In genomic region chr3:154647443-154647780, GRCm38 (mm10) we compare ENCODE assay signal across 9 mouse cellular contexts. TPM values are rescaled to one million over a fixed set of nuclear protein-coding genes. Genes with fewer than 3 reads are reported as not detected.
DNase-seq lines count a peak whose midpoint lies in the region; ATAC-seq and TF ChIP-seq lines count a peak whose summit lies in the region.
"Had no signal": no experiment of that assay in that cellular context is flagged by ENCODE, and none has a peak within 500 bp of the region (broad histone marks: within the 10 kb centered on the region; RNA-seq: fewer than 3 reads in every experiment).

No protein-coding gene starts in this region.

- no peaks in the 10 kb centered on the region for H3K9me3 ChIP-seq in lung, postnatal 0 days (ENCODE audit: low read length)
- H3K9me3 ChIP-seq in limb, embryonic 15.5 days: no peaks in the 10 kb centered on the region
- no peaks in the 10 kb centered on the region for H3K9me3 ChIP-seq in stomach, embryonic 16.5 days (replicated peaks; ENCODE audit: control insufficient read depth, low read length)

- H3K4me2 ChIP-seq in lung, postnatal 0 days (replicated peaks; ENCODE audit: low read depth, low read length): peak overlapping the region; percentile 54
- peak overlapping the region; percentile 45 for H3K4me2 ChIP-seq in limb, embryonic 15.5 days
- H3K4me2 ChIP-seq in stomach, embryonic 16.5 days (ENCODE audit: low read depth, low read length): peak overlapping the region; percentile 48

- intact Hi-C loops in left cerebral cortex, postnatal 25 days (cut with DNase I): no loop called here

- TF ChIP-seq CTCF in lung, postnatal 0 days (IDR thresholded peaks at IDR 0.05): no peak
- TF ChIP-seq CTCF in lung, adult 2 months (IDR thresholded peaks at IDR 0.05; ENCODE audit: insufficient read depth, low read length): no peak

- 40% methylated on average over 7 of the region's 7 CpGs for WGBS in lung, postnatal 0 days
- WGBS in lung, adult 2 months: 44% methylated on average over 7 of the region's 7 CpGs
- WGBS in limb, embryonic 15.5 days: 46% methylated on average over 7 of the region's 7 CpGs
- WGBS in stomach, embryonic 16.5 days: 44% methylated on average over 7 of the region's 7 CpGs

- no peak overlapping the region for H3K9ac ChIP-seq in lung, postnatal 0 days (replicated peaks; ENCODE audit: low read depth)
- H3K9ac ChIP-seq in limb, embryonic 15.5 days: no peak overlapping the region
- peak overlapping the region; percentile 52; the same call in 1 of the 2 replicates for H3K9ac ChIP-seq in stomach, embryonic 16.5 days (ENCODE audit: low read length)

- 0 out of 2 replicates have a peak, but pooled peaks cover 4% of the 10 kb centered on the region for H3K27me3 ChIP-seq in lung, postnatal 0 days (replicated peaks; ENCODE audit: insufficient read depth, low read length)
- H3K27me3 ChIP-seq in limb, embryonic 15.5 days: peaks cover 24% of the 10 kb centered on the region
- peaks cover 4% of the 10 kb centered on the region; the same call in 1 of the 2 replicates for H3K27me3 ChIP-seq in stomach, embryonic 16.5 days (ENCODE audit: control insufficient read depth, insufficient read depth, low read length)

- peak overlapping the region; percentile 22; the same call in 1 of the 2 replicates for H3K4me3 ChIP-seq in lung, postnatal 0 days (ENCODE audit: low read depth, low read length)
- no peak overlapping the region for H3K4me3 ChIP-seq in lung, adult 2 months (replicated peaks; ENCODE audit: extremely low read depth, low read depth, low read length)
- H3K4me3 ChIP-seq in limb, embryonic 15.5 days: peak overlapping the region; percentile 33
- peak overlapping the region; percentile 40 for H3K4me3 ChIP-seq in stomach, embryonic 16.5 days (replicated peaks; ENCODE audit: low read length)

- H3K36me3 ChIP-seq in lung, postnatal 0 days (ENCODE audit: insufficient read depth, low read length): no peaks in the 10 kb centered on the region
- no peaks in the 10 kb centered on the region for H3K36me3 ChIP-seq in limb, embryonic 15.5 days
- H3K36me3 ChIP-seq in stomach, embryonic 16.5 days (ENCODE audit: control insufficient read depth, insufficient read depth, low read length): no peaks in the 10 kb centered on the region

- ATAC-seq in frontal cortex, adult (ENCODE audit: low TSS enrichment): 0 out of 2 replicates have a peak, but pooled peaks have one; percentile 7
- ATAC-seq in lung, postnatal 0 days: no peak
- no peak for ATAC-seq in limb, embryonic 15.5 days (ENCODE audit: insufficient number of reproducible peaks, low FRiP score, low TSS enrichment, low read depth)
- no peak for ATAC-seq in stomach, embryonic 16.5 days (ENCODE audit: insufficient read depth, low FRiP score)

- no peak overlapping the region for H3K27ac ChIP-seq in lung, postnatal 0 days (ENCODE audit: low read length)
- no peak overlapping the region for H3K27ac ChIP-seq in limb, embryonic 15.5 days
- no peak overlapping the region for H3K27ac ChIP-seq in stomach, embryonic 16.5 days (ENCODE audit: low read length)

- TF ChIP-seq POLR2A in lung, adult 2 months (IDR thresholded peaks at IDR 0.05; ENCODE audit: borderline replicate concordance, extremely low read depth, low read depth, low read length): no peak

- no peak for TF ChIP-seq EP300 in lung, postnatal 0 days (IDR thresholded peaks at IDR 0.05)

- DNase-seq in frontal cortex, postnatal 36 days (ENCODE audit: low spot score in 2 of 2): no peak
- no peak for DNase-seq in lung, postnatal 0 days (ENCODE audit: low spot score)
- no peak for DNase-seq in lung, adult 2 months
- no peak for DNase-seq in layer of hippocampus, postnatal 10 days (ENCODE audit: low spot score in 2 of 2)
- no peak for DNase-seq in left cerebral cortex, postnatal 25 days (ENCODE audit: low spot score in 2 of 2)
- DNase-seq: adrenal gland, adult 8-10 months had no signal

- no peaks in the 10 kb centered on the region for H3K4me1 ChIP-seq in lung, postnatal 0 days (ENCODE audit: insufficient read depth, low read depth, low read length)
- no peaks in the 10 kb centered on the region for H3K4me1 ChIP-seq in lung, adult 2 months (ENCODE audit: control insufficient read depth, insufficient read depth, low read length)
- peaks cover 2% of the 10 kb centered on the region; the same call in 1 of the 2 replicates for H3K4me1 ChIP-seq in limb, embryonic 15.5 days
- H3K4me1 ChIP-seq in stomach, embryonic 16.5 days (ENCODE audit: control insufficient read depth, insufficient read depth, low read length): no peaks in the 10 kb centered on the region

RNA-seq across cellular contexts. Expression of gene Erich3, which starts 16.2 kb away (rescaled TPM):
- 0.54 and 0.69 TPM in 2 replicates for polyA plus RNA-seq in lung, postnatal 0 days (2015; fragmentation: Nextera tagmentation; extraction: Ambion mirVana)
- 1.9 and 2.6 TPM in 2 replicates for polyA plus RNA-seq in lung, adult 2 months (2012; rRNA removed)
- 0.09 TPM in 2 replicates for polyA plus RNA-seq in limb, embryonic 15.5 days (2015; fragmentation: Nextera tagmentation; extraction: Ambion mirVana)
- 0.10 and 0.21 TPM in 2 replicates for polyA plus RNA-seq in stomach, embryonic 16.5 days (2015; fragmentation: Nextera tagmentation; extraction: Ambion mirVana)
- 1 to 10 TPM; 5.1 to 6.1 TPM for total RNA-seq in layer of hippocampus, postnatal 10 days (2021)
- 10 to 100 TPM in 1 of 2 experiments, 1 to 10 TPM in 1; 8.4 to 10.3 TPM for total RNA-seq in left cerebral cortex, postnatal 25 days (2021)

RNA-seq across cellular contexts. Expression of gene Tyw3, which starts 50.5 kb away (rescaled TPM):
- 4.2 and 4.4 TPM in 2 replicates for polyA plus RNA-seq in lung, postnatal 0 days (2015; fragmentation: Nextera tagmentation; extraction: Ambion mirVana)
- 9.1 and 9.4 TPM in 2 replicates for polyA plus RNA-seq in lung, adult 2 months (2012; rRNA removed)
- polyA plus RNA-seq in limb, embryonic 15.5 days (2015; fragmentation: Nextera tagmentation; extraction: Ambion mirVana): 11.2 and 11.3 TPM in 2 replicates
- polyA plus RNA-seq in stomach, embryonic 16.5 days (2015; fragmentation: Nextera tagmentation; extraction: Ambion mirVana): 9.4 and 11.4 TPM in 2 replicates
- total RNA-seq in layer of hippocampus, postnatal 10 days (2021): 10 to 100 TPM; 10.1 to 10.7 TPM
- total RNA-seq in left cerebral cortex, postnatal 25 days (2021): 10 to 100 TPM; 12.0 to 14.9 TPM

RNA-seq across cellular contexts. Expression of gene Cryz, which starts 50.9 kb away (rescaled TPM):
- polyA plus RNA-seq in lung, postnatal 0 days (2015; fragmentation: Nextera tagmentation; extraction: Ambion mirVana): 4.8 and 5.1 TPM in 2 replicates
- 4.7 and 6.6 TPM in 2 replicates for polyA plus RNA-seq in lung, adult 2 months (2012; rRNA removed)
- polyA plus RNA-seq in limb, embryonic 15.5 days (2015; fragmentation: Nextera tagmentation; extraction: Ambion mirVana): 13.8 and 14.2 TPM in 2 replicates
- polyA plus RNA-seq in stomach, embryonic 16.5 days (2015; fragmentation: Nextera tagmentation; extraction: Ambion mirVana): 15.1 and 15.4 TPM in 2 replicates
- total RNA-seq in layer of hippocampus, postnatal 10 days (2021): 10 to 100 TPM; 18.1 to 20.2 TPM
- total RNA-seq in left cerebral cortex, postnatal 25 days (2021): 10 to 100 TPM; 19.2 TPM
